Mouse (Mus musculus): ENCODE measurements around the gene Rasgef1b. TPM values are rescaled to one million over a fixed set of nuclear protein-coding genes. Genes with fewer than 3 reads are reported as not detected.
A peak's percentile ranks its signal among the peaks of the same experiment; 100 is the strongest.
"Not testable (repeated sequence)": the region's sequence is repeated elsewhere in the genome, so short reads cannot be mapped to it uniquely, and the experiment has no call there.

Gene Rasgef1b
- polyA plus RNA-seq, 1 experiment from 2014 or later: 75.6 TPM

DNA sequence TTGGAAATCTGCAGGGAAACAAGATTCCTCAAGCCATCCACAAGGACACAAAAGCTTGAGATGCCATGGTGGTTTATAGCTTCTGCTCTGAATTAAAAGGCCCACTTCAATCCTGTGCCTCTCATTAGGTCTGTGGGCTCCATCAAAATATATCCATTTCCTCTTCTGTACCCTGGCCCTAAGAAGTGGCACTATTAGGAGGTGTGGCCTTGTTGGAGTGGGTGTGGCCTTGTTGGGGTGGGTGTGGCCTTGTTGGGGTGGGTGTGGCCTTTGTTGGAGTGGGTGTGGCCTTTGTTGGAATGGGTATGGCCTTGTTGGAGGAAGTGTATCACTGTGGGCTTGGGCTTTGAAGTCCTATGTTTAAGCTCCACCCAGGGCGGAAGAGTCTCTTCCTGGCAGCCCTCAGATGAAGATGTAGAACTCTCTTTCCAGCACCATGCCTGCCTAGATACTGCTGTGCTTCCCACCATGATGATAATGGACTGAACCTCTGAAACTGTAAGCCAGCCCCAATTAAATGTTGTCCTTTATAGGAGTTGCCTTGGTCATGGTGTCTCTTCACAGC lies 512.2 kb downstream of the Rasgef1b start:
- not testable (repeated sequence) for ATAC-seq (ENCODE audit: low FRiP score, low TSS enrichment); DNase-seq; H3K9ac ChIP-seq (replicated peaks; ENCODE audit: low read length); H3K27ac ChIP-seq (replicated peaks; ENCODE audit: low read depth, low read length); H3K27me3 ChIP-seq (ENCODE audit: control insufficient read depth, insufficient read depth, low read length); H3K9me3 ChIP-seq (ENCODE audit: control insufficient read depth, low read length); H3K4me3 ChIP-seq (replicated peaks; ENCODE audit: low read depth, low read length); H3K4me2 ChIP-seq (ENCODE audit: low read length); H3K4me1 ChIP-seq (ENCODE audit: control insufficient read depth, insufficient read depth, low read length)
- 97% methylated on average over 1 of the region's 1 CpGs for WGBS
- peaks cover 43% of the 10 kb centered on the region for H3K36me3 ChIP-seq (ENCODE audit: control insufficient read depth, insufficient read depth, low read length)

DNA sequence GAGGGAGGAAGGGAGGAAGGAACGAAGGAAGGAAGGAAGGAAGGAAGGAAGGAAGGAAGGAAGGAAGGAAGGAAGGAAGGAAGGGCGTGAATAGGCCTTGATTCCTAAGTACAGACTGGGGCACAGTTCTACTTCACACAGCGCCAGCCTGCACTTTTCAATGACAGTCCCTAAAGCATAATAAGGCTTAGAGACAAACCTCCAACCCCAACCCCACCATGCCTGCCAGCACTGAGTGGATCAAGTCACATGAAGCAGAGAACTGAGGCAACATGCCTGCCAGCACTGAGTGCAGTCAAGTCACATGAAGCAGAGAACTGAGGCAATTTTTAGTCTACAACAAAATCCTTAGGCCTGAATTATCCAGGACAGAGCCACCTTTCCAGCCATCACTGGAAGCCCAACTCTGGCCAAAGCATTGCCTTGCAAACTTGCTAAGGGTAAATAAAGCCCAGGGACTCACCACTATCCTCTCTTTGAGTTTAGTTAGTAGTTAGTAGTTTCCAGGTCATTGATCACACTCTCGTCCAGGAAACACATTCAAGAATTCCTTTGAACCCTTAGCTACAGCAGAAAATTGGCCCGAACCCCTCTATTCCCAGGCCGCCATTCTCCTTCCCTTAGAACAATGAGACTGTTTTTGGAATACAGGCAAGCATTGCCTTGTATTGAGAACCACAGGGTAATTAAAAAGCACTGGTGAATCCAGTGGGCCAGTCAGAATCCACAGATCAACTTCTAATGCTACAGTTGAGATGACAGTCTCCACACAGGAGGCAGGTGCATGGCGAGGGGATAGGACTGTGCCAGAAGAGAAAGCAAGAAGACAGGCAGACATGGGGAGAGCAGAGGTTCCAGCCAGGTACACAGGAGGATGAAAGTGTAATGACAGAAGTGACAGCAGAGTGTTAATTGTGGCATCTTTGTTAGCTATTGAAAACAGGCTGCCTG lies 513.4 kb downstream of the Rasgef1b start:
- no peak for ATAC-seq (ENCODE audit: low FRiP score, low TSS enrichment)
- Histone ChIP-seq H3K27me3 (ENCODE audit: control insufficient read depth, insufficient read depth, low read length) (no peaks in the 10 kb centered on the region), H3K36me3 (ENCODE audit: control insufficient read depth, insufficient read depth, low read length) (peaks cover 31% of the 10 kb centered on the region), H3K9ac (replicated peaks; ENCODE audit: low read length) (no peak overlapping the region), H3K9me3 (ENCODE audit: control insufficient read depth, low read length) (no peaks in the 10 kb centered on the region), H3K4me2 (ENCODE audit: low read length) (no peak overlapping the region), H3K4me1 (ENCODE audit: control insufficient read depth, insufficient read depth, low read length) (no peaks in the 10 kb centered on the region), H3K4me3 (replicated peaks; ENCODE audit: low read depth, low read length) (no peak overlapping the region), H3K27ac (replicated peaks; ENCODE audit: low read depth, low read length) (no peak overlapping the region)
- WGBS: 67% methylated on average over 7 of the region's 7 CpGs
- no peak for DNase-seq

DNA sequence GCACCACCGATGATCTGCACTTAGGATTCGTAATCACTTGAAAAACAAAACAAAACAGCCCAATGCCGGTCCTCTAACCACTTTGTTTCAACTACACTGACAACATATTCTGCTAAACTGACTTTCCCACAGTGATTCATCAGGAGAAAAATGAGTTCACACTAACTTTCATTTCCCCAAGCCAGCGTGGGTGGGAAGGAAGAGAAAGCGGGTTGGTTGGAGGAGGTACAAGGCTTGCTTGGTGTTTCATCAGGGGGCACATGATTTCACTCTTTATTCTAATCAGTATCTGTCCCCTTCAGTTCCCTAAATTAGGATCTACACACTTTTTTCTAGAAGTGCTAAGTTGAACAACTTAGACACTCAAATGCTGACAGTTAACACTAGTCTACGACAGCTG lies 514.5 kb downstream of the Rasgef1b start:
- Histone ChIP-seq H3K4me2 (ENCODE audit: low read length) (no peak overlapping the region), H3K4me3 (replicated peaks; ENCODE audit: low read depth, low read length) (no peak overlapping the region), H3K9me3 (ENCODE audit: control insufficient read depth, low read length) (no peaks in the 10 kb centered on the region), H3K27me3 (ENCODE audit: control insufficient read depth, insufficient read depth, low read length) (no peaks in the 10 kb centered on the region), H3K27ac (replicated peaks; ENCODE audit: low read depth, low read length) (no peak overlapping the region), H3K9ac (replicated peaks; ENCODE audit: low read length) (no peak overlapping the region), H3K4me1 (ENCODE audit: control insufficient read depth, insufficient read depth, low read length) (no peaks in the 10 kb centered on the region), H3K36me3 (ENCODE audit: control insufficient read depth, insufficient read depth, low read length) (peaks cover 27% of the 10 kb centered on the region)
- no peak for DNase-seq
- 95% methylated on average over 6 of the region's 6 CpGs for WGBS
- no peak for ATAC-seq (ENCODE audit: low FRiP score, low TSS enrichment)

DNA sequence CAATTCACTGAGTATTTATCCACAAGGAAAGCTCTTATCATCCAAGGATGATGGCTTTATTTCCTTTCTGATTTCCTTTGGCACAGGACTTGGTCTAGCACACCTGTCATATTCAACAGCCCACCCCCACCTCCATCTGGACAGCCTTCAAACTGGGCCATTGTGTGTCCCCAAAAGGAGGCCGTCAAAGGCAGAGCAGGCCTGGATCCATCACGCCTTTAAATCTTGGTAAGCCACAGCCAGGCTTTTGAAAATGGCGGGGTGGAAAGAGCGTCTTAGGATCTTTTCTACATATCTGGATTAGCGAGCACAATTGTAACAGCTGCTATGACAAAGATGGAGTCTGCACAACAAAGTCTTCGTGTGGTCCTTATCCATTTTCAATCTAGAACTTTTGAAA lies 515.7 kb downstream of the Rasgef1b start:
- H3K27ac ChIP-seq (replicated peaks; ENCODE audit: low read depth, low read length): no peak overlapping the region
- no peak for ATAC-seq (ENCODE audit: low FRiP score, low TSS enrichment)
- no peak for DNase-seq
- H3K9ac ChIP-seq (replicated peaks; ENCODE audit: low read length): no peak overlapping the region
- 57% methylated on average over 6 of the region's 6 CpGs for WGBS
- peaks cover 15% of the 10 kb centered on the region for H3K36me3 ChIP-seq (ENCODE audit: control insufficient read depth, insufficient read depth, low read length)
- no peak overlapping the region for H3K4me2 ChIP-seq (ENCODE audit: low read length)
- no peak overlapping the region for H3K4me3 ChIP-seq (replicated peaks; ENCODE audit: low read depth, low read length)
- H3K27me3 ChIP-seq (ENCODE audit: control insufficient read depth, insufficient read depth, low read length): no peaks in the 10 kb centered on the region
- H3K4me1 ChIP-seq (ENCODE audit: control insufficient read depth, insufficient read depth, low read length): no peaks in the 10 kb centered on the region
- no peaks in the 10 kb centered on the region for H3K9me3 ChIP-seq (ENCODE audit: control insufficient read depth, low read length)

DNA sequence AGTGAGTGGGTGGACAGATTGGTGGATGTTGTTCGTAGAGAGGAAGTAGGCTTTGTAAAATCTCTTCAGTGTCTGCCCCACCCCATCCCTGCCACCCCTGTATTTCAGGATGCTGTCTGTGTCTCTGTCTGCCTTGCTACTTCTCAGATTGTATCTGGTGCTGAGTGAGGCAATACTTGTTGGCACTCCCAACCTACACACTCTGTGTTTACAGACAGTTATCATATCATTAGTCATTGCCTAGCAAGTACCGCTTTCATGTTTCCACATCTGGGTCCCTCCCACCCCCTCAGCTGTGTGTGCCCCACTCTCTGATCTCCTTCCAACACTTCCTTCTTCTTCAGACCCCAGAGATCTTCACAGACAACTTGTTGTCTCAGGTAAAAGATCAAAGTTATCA lies 525.4 kb downstream of the Rasgef1b start:
- no peak for ATAC-seq (ENCODE audit: low FRiP score, low TSS enrichment)
- WGBS: 92% methylated on average over 2 of the region's 2 CpGs

DNA sequence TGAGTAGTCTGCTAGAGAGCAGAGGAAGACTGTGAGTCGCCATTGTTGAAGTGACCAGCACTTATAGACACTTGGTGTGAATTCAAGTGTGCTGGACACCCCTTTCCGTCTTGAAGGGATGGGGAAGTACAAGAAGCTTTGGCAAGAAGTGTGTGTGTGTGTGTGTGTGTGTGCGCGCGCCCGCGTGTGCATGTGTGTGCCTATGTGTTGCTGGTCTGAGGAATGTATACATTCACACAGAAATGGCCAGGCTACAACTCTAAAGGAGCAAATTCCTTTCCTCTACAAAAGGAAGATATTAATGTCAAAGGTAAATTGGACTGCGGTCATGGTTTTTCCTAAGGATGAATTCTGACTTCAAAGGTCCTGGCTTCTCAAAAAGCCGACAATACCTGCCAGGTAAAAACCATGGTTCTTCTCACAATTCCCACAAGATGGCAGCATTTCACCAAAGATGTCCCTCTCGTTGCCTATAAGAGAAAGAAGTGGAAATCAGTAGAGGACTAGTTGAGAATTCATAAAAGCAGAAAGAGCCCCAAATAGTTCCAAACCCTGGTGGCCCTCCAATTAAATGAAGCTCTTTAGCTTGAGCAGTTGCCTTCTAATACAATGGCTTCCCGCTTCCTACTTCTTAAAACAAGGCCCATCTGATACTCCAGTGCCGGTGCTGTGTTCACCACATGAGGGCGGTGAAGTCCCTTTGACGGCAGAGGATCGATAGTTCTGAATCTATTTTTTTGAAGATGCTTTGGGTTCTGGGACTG lies 526.6 kb downstream of the Rasgef1b start:
- H3K4me1 ChIP-seq (ENCODE audit: control insufficient read depth, insufficient read depth, low read length): no peaks in the 10 kb centered on the region
- H3K4me2 ChIP-seq (ENCODE audit: low read length): peak overlapping the region; percentile 40
- H3K36me3 ChIP-seq (ENCODE audit: control insufficient read depth, insufficient read depth, low read length): no peaks in the 10 kb centered on the region
- no peaks in the 10 kb centered on the region for H3K27me3 ChIP-seq (ENCODE audit: control insufficient read depth, insufficient read depth, low read length)
- ATAC-seq (ENCODE audit: low FRiP score, low TSS enrichment) (peak; percentile 48; the same call in 1 of the 2 replicates), DNase-seq (peak; percentile 90)
- no peak overlapping the region for H3K9ac ChIP-seq (replicated peaks; ENCODE audit: low read length)
- H3K9me3 ChIP-seq (ENCODE audit: control insufficient read depth, low read length): no peaks in the 10 kb centered on the region
- H3K4me3 ChIP-seq (replicated peaks; ENCODE audit: low read depth, low read length): no peak overlapping the region
- H3K27ac ChIP-seq (replicated peaks; ENCODE audit: low read depth, low read length): no peak overlapping the region
- 57% methylated on average over 15 of the region's 15 CpGs for WGBS

More for the DNA sequence above, 525.4 kb downstream of the Rasgef1b start:
- no peak overlapping the region for H3K27ac ChIP-seq (replicated peaks; ENCODE audit: low read depth, low read length)
- H3K4me1 ChIP-seq (ENCODE audit: control insufficient read depth, insufficient read depth, low read length): no peaks in the 10 kb centered on the region
- no peaks in the 10 kb centered on the region for H3K27me3 ChIP-seq (ENCODE audit: control insufficient read depth, insufficient read depth, low read length)
- no peak overlapping the region for H3K4me2 ChIP-seq (ENCODE audit: low read length)
- no peak overlapping the region for H3K4me3 ChIP-seq (replicated peaks; ENCODE audit: low read depth, low read length)
- H3K9me3 ChIP-seq (ENCODE audit: control insufficient read depth, low read length): no peaks in the 10 kb centered on the region
- no peak overlapping the region for H3K9ac ChIP-seq (replicated peaks; ENCODE audit: low read length)
- H3K36me3 ChIP-seq (ENCODE audit: control insufficient read depth, insufficient read depth, low read length): no peaks in the 10 kb centered on the region
- DNase-seq: no peak

DNA sequence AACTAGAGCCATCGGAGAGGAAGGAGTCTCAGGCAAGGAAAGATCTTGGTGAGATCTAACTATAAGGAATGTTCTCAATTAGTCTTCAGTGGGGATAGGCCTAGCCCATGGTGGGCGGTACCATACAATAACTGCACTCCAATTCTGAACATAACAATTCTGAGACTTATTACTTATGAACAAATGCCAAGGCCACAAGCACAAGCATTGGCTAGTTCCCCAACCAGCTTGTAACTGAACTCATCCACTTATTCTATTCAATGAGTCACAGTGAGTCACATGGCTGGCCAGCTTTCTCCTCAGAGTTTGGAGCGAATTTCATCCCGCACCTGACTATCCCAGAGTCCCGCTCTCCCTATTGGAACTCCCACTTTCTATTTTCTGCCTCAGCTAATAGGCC lies 533.4 kb downstream of the Rasgef1b start:
- no peak overlapping the region for H3K4me2 ChIP-seq (ENCODE audit: low read length)
- no peaks in the 10 kb centered on the region for H3K27me3 ChIP-seq (ENCODE audit: control insufficient read depth, insufficient read depth, low read length)
- no peak overlapping the region for H3K9ac ChIP-seq (replicated peaks; ENCODE audit: low read length)
- no peaks in the 10 kb centered on the region for H3K9me3 ChIP-seq (ENCODE audit: control insufficient read depth, low read length)
- no peak overlapping the region for H3K4me3 ChIP-seq (replicated peaks; ENCODE audit: low read depth, low read length)
- no peaks in the 10 kb centered on the region for H3K4me1 ChIP-seq (ENCODE audit: control insufficient read depth, insufficient read depth, low read length)
- DNase-seq (no peak), ATAC-seq (ENCODE audit: low FRiP score, low TSS enrichment) (no peak)
- H3K27ac ChIP-seq (replicated peaks; ENCODE audit: low read depth, low read length): no peak overlapping the region
- no peaks in the 10 kb centered on the region for H3K36me3 ChIP-seq (ENCODE audit: control insufficient read depth, insufficient read depth, low read length)
- 93% methylated on average over 5 of the region's 5 CpGs for WGBS

DNA sequence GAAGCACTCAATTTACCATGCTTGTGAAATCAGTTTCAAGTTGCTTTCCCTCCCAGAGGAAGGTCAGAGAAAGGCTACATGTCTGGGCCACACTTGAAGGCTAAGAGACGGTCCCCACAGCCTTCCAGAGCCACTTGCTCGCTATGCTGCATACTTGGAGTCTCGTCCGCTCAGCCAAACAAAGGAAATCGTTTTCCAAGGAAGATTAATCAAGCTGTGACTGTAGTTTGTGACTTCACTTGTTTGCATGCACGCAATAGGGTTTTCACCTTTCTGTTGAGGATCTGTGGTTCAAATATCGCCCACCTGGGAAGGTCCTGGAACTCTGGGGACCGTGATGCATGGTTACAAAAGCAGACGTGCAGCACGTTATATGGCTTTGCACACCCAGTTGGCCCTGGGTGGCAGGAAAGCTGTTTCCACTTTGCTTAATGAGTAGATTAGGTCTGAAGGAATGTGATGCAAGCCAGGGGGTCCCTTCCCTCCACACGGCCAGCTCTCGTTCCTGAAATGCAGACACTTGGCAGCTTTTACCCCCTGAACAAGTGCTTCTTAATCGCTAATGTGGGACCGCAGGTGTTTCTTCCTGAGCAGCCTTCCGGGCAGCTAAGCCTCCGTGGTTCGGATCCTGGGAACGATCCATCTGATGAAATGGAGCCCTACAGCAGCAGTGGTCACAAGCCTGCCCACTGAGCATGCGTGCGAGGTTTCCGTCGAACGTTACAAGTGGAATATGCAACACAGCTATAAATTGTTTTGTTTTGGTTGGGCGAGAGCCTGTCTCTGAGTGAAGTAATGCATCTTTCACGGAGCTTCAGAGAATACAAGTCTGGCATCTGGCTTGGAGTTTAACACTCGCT lies 537.7 kb downstream of the Rasgef1b start:
- H3K27ac ChIP-seq (replicated peaks; ENCODE audit: low read depth, low read length): no peak overlapping the region
- H3K36me3 ChIP-seq (ENCODE audit: control insufficient read depth, insufficient read depth, low read length): no peaks in the 10 kb centered on the region
- no peaks in the 10 kb centered on the region for H3K4me1 ChIP-seq (ENCODE audit: control insufficient read depth, insufficient read depth, low read length)
- no peak overlapping the region for H3K9ac ChIP-seq (replicated peaks; ENCODE audit: low read length)
- 72% methylated on average over 26 of the region's 26 CpGs for WGBS
- no peak overlapping the region for H3K4me2 ChIP-seq (ENCODE audit: low read length)
- no peak overlapping the region for H3K4me3 ChIP-seq (replicated peaks; ENCODE audit: low read depth, low read length)
- H3K27me3 ChIP-seq (ENCODE audit: control insufficient read depth, insufficient read depth, low read length): no peaks in the 10 kb centered on the region
- ATAC-seq (ENCODE audit: low FRiP score, low TSS enrichment): no peak
- H3K9me3 ChIP-seq (ENCODE audit: control insufficient read depth, low read length): no peaks in the 10 kb centered on the region
- no peak for DNase-seq

Data from midbrain, embryonic 14.5 days (tissue).